Mouse (Mus musculus) adrenal gland, postnatal 10 days (tissue): Measurements from ENCODE around the gene Picalm. TPM values are rescaled to one million over a fixed set of nuclear protein-coding genes. Genes with fewer than 3 reads are reported as not detected.
"Not testable (repeated sequence)": the region's sequence is repeated elsewhere in the genome, so short reads cannot be mapped to it uniquely, and the experiment has no call there.

Experiments
- DNase-seq: peaks from one replicate; pipeline ENCODE4 v3.0.0; 2021; ENCODE audit warnings: mixed read lengths
- total RNA-seq, 2 experiments: library from RNA; stranded (reverse); gene quantifications; 2 replicates each; pipeline ENCODE4 v1.2.3; 2021

Picalm gene
- total RNA-seq, 2 experiments from 2014 or later = 207 to 219 TPM

- DNase-seq = no peak
Observed at GRCm38 (mm10) chr7:90131376-90131651, 1.3 kb downstream of the Picalm start.

- peak; percentile 16 for DNase-seq
Observed at GRCm38 (mm10) chr7:90131831-90132241, 1.8 kb downstream of the Picalm start.

- no peak for DNase-seq
Observed at GRCm38 (mm10) chr7:90132322-90132721, 2.3 kb downstream of the Picalm start.

DNA sequence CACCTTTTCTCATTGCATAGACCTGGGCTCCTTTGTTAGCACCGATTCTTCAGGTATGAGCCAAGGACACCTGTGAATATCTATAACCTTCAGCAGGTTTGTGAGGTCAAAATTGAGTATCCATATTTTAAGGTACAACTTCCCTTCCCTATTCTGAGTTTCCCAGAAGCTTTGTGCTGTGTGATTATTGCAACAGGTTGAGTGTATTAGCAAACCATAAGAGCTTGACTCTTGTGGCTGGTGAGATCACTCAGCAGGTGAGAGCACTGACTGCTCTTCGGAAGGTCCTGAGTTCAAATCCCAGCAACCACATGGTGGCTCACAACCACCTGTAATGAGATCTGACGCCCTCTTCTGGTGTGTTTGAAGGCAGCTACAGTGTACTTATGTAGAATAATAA is 6.7 kb downstream of the Picalm start:
- DNase-seq = no peak

- DNase-seq = no peak
Observed at GRCm38 (mm10) chr7:90138359-90138758, 8.3 kb downstream of the Picalm start.

DNA sequence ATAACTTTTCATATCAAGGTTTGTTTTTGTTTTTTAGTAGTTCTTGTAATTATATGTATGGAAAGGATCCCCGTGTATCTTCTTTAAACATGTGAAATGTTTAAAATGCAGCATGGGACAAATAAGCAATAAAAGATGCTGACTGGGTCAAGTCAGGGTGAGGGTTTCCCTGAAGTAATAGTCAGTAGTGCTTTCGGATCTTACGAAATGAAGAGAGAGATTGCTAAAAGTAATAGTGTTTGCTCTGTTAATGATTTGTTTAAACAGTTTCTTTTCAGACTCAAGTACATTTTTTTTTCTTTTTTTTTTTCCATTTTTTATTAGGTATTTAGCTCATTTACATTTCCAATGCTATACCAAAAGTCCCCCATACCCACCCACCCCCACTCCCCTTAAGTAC is 10.3 kb downstream of the Picalm start:
- no peak for DNase-seq

DNA sequence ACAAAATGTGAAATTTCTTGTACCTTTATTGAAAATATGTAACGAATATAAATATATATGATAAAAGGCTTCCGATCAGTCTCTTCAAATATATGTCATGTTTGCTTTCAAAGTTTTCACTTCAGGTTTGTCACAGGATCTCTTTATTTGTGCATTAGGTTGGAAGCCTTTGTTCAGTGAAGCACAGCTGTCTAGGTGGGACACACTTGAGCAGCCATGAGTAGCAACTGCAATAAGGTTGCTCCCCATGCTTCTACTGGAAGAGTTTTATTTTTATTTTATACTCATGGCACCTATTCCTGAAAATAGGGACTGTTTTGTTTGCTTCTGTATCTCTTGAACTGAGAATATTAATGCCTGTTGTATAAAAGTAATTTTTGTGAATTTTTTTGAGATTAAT is 14.3 kb downstream of the Picalm start:
- no peak for DNase-seq

GRCm38 (mm10) chr7:90144971-90145370 is 15.0 kb downstream of the Picalm start:
- DNase-seq = no peak

- DNase-seq = no peak
Observed at GRCm38 (mm10) chr7:90145376-90145775, 15.4 kb downstream of the Picalm start.

DNA sequence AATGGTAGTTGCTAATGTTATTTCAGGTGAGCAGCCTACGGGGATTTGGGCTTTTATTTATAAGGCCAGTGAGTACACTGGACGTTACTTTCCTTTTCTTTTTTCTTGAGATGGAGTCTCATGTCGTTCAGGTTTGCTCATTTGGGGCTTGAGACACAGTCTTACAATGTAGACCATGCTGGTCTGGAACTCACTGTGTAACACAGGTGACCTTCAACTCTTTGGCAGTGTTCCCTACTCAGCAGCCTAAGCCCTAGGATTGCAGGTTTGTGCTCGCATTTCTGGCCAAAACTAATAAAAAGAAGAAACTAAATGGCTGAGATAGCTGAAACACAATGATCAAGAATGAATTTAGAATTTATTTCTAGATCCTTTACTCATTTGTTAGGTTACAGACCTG is 15.9 kb downstream of the Picalm start:
- DNase-seq = peak; percentile 48

DNA sequence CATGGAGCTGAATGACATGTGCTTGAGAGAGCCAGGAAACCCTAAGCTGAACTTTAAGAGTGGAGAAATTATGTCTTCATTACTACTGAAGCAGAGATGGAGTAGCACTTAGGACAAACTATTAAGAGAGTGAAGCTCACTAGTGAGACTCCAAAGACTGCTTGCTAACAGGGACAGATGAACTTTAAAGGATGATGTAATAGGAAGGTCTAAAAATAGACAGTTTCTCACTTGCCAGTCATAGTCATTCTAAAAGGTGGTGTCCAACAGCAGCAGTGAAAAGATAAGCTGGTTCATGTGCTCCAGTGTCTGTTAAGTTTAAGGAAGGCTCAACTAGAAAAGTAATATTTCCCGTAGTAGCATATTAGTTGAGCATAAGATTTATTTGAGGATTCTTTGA is 16.3 kb downstream of the Picalm start:
- no peak for DNase-seq

- DNase-seq = no peak
Observed at GRCm38 (mm10) chr7:90148023-90148422, 18.0 kb downstream of the Picalm start.

- DNase-seq = no peak
Observed at GRCm38 (mm10) chr7:90148516-90148915, 18.5 kb downstream of the Picalm start.

GRCm38 (mm10) chr7:90150311-90150710 is 20.3 kb downstream of the Picalm start:
- peak; percentile 71 for DNase-seq

DNA sequence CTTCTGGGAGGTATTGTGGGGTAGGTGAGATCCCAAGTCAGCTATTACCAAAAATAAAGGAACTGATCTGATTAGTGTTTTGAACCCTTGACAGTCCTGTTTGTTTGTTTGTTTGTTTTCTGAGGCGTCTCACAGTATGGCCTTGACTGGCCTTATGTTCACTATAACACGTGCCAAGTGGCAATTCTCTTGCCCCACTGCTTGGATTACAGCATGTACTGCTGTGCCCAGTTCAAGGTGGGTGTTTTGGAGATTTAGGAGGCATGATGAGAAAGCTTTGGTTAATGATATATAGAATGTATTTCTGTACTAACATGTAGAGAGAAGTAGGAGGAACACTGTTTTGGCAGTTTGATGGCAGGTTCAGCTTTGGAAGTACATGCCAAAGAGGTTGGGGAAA is 28.0 kb downstream of the Picalm start:
- no peak for DNase-seq

GRCm38 (mm10) chr7:90160598-90160997 is 30.6 kb downstream of the Picalm start:
- DNase-seq = no peak

DNA sequence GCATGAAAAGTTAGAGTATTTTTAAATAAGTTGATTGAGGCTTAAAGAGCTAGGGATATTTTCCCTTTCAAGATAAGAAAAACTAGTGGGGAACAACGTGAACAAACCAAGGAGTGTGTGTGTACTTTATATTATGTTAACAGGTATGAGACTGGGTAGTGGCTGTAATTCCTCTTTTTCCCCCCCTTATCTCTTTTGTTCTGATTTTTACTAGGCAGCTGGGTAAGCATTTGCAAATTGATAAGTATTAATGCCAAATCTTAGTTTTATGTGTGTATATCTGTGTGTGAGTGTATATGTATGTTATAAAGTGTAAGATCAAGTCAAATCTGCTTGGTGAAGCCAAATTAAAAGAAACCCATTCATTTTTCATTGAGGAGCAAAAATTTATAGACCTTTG is 34.3 kb downstream of the Picalm start:
- DNase-seq = no peak

DNA sequence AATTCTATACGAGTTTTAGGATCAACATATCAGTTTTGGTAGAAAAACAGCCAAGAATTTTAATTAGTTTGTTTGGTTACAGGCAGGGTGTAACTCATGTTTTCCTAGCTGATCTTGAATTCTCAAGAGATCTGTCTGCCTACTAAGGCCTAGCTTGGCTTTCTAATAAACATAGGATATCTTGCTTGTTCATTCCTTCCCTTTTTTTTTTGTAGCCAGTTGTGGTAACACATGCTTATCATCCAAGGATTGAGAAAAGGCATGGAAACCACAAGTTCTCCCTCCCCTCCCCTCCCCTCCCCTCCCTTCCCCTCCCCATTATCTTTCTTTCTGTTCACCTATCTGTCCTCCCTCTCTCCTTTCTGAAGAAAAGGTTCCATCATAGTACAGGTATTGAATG is 36.0 kb downstream of the Picalm start:
- no peak for DNase-seq

- DNase-seq = not testable (repeated sequence)
Observed at GRCm38 (mm10) chr7:90167777-90168176, 37.8 kb downstream of the Picalm start.

DNA sequence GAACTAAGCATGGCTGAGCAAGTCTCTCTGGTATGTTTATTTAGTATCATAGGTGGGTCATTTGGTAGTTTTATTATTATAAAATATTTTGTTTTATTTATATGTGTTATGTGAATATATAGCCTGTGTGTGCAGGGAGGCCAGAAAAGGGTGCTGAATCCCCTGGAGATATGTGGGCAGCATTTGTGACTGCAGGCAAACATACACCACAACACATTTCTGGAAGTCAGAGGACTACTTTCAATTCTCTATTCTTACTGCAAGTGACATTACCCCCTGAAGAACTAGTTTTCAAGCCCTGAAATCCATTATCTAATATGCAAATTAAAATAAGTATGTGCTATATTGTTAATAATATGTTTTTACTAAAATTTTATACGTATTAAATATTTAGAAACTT is 43.8 kb downstream of the Picalm start:
- no peak for DNase-seq

DNA sequence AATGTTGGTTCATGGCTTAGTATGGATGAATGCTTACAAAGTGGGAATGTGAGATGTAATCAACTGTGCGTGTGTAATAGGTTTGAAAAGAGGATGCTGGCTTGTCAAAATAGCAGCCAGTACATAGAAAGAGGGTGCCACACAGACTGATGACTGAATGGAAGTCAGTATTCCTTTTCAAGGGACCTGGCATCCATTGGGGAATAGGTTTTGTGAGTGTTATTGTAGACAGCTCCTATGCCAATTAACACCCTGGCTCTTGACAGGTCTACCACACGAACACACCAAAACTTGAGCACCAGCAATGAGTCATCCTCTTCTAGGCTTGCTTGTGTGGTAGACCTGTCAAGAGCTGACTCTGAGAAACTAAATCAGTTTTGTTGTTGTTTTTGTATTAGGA is 45.6 kb downstream of the Picalm start:
- no peak for DNase-seq

DNA sequence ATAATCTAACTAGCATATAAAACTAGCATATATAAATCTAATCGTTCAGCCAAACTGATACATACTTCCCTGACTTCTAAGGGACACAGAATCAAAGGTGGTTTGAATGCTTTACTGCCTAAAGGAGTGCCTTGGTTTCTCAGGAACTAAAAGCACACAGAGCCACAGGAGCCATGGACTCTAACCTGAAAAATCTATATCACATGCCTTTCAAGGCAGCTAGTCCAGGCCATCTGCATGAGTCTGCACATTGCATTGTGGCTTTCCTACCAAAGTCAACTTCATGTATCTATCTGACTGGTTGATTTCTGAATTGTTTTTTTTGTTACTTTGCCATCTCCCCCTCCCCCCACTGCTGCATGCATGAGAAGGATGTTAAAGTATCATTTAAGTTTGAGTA is 50.6 kb downstream of the Picalm start:
- DNase-seq = no peak

- no peak for DNase-seq
Observed at GRCm38 (mm10) chr7:90200251-90200650, 70.2 kb downstream of the Picalm start.

- DNase-seq = no peak
Observed at GRCm38 (mm10) chr7:90201877-90202465, 72.0 kb downstream of the Picalm start.

GRCm38 (mm10) chr7:90203914-90204313 is 73.9 kb downstream of the Picalm start:
- no peak for DNase-seq
